Mouse (Mus musculus): Measurements from ENCODE around the gene Gm7579. TPM values are rescaled to one million over a fixed set of nuclear protein-coding genes. Genes with fewer than 3 reads are reported as not detected.
"Not testable (repeated sequence)": the region's sequence is repeated elsewhere in the genome, so short reads cannot be mapped to it uniquely, and the experiment has no call there.

Gene Gm7579
- not detected in 2 replicates for polyA plus RNA-seq (2014; fragmentation: Nextera tagmentation; extraction: Ambion mirVana)

- WGBS, result 79% methylated on average over 1 of the region's 1 CpGs
- H3K4me3 ChIP-seq (ENCODE audit: low read depth, low read length), result no peak within 1 kb of the TSS
Measured at GRCm38 (mm10) chr7:142211559-142211958, at the start of gene Gm7579. TSS of gene Gm7579 (plus strand) at chr7:142211859.

DNA sequence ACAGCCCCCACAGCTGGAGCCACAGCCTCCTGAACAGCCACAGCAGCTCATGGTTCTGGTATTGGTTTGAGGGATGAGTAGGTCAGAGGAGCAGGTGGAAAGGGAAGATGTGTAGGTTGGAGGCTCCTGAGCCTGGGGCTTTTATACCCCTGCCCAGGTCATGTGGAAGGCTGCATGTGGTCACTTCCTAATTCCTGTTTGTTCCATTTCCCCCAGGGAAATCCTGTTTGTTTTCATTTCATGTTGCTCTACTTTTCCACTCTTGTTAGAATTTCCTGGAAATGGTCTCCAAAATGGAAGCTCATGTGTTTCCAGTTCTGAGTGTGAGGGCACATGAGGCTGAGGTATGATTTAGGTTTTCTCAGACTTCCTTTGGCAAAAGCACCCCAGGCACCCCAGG, 46.0 kb upstream of the Gm7579 start, which contains the start of gene Gm4553:
Gene Gm4553, minus strand, starts transcription at position 101 of the 400 bp plus-strand sequence.
- not testable (repeated sequence) for H3K4me2 ChIP-seq (ENCODE audit: low read depth, severe bottlenecking); H3K27me3 ChIP-seq (ENCODE audit: control insufficient read depth, insufficient read depth, low read length); H3K9me3 ChIP-seq (ENCODE audit: control insufficient read depth, low read length); H3K9ac ChIP-seq (ENCODE audit: low read length); H3K4me3 ChIP-seq (ENCODE audit: low read depth, low read length); DNase-seq (ENCODE audit: low spot score); ATAC-seq (ENCODE audit: insufficient number of reproducible peaks, low FRiP score, low TSS enrichment, low read depth); H3K4me1 ChIP-seq (ENCODE audit: control insufficient read depth, insufficient read depth, low read length); H3K27ac ChIP-seq (replicated peaks; ENCODE audit: low read depth, low read length); H3K36me3 ChIP-seq (ENCODE audit: control insufficient read depth, insufficient read depth, low read length)

More at GRCm38 (mm10) chr7:142211559-142211958, at the start of gene Gm7579:
- Histone ChIP-seq H3K36me3 (ENCODE audit: control insufficient read depth, insufficient read depth, low read length) (no peaks in the 10 kb centered on the region), H3K27ac (replicated peaks; ENCODE audit: low read depth, low read length) (no peak within 1 kb of the TSS), H3K4me2 (ENCODE audit: low read depth, severe bottlenecking) (no peak within 1 kb of the TSS), H3K9me3 (ENCODE audit: control insufficient read depth, low read length) (no peaks in the 10 kb centered on the region), H3K27me3 (ENCODE audit: control insufficient read depth, insufficient read depth, low read length) (no peaks in the 10 kb centered on the region), H3K9ac (ENCODE audit: low read length) (no peak within 1 kb of the TSS), H3K4me1 (ENCODE audit: control insufficient read depth, insufficient read depth, low read length) (no peaks in the 10 kb centered on the region)
- no peak for ATAC-seq (ENCODE audit: insufficient number of reproducible peaks, low FRiP score, low TSS enrichment, low read depth)
- no peak for DNase-seq (ENCODE audit: low spot score)

GRCm38 (mm10) chr7:142169836-142170235, 41.8 kb upstream of the Gm7579 start:
- Histone ChIP-seq H3K27ac (replicated peaks; ENCODE audit: low read depth, low read length) (no peak overlapping the region), H3K9ac (ENCODE audit: low read length) (no peak overlapping the region), H3K4me3 (ENCODE audit: low read depth, low read length) (no peak overlapping the region), H3K9me3 (ENCODE audit: control insufficient read depth, low read length) (no peaks in the 10 kb centered on the region), H3K4me2 (ENCODE audit: low read depth, severe bottlenecking) (no peak overlapping the region), H3K36me3 (ENCODE audit: control insufficient read depth, insufficient read depth, low read length) (no peaks in the 10 kb centered on the region), H3K27me3 (ENCODE audit: control insufficient read depth, insufficient read depth, low read length) (no peaks in the 10 kb centered on the region), H3K4me1 (ENCODE audit: control insufficient read depth, insufficient read depth, low read length) (no peaks in the 10 kb centered on the region)
- DNase-seq (ENCODE audit: low spot score), result no peak
- ATAC-seq (ENCODE audit: insufficient number of reproducible peaks, low FRiP score, low TSS enrichment, low read depth), result no peak
- WGBS, result 44% methylated on average over 3 of the region's 3 CpGs

- H3K9me3 ChIP-seq (ENCODE audit: control insufficient read depth, low read length); H3K36me3 ChIP-seq (ENCODE audit: control insufficient read depth, insufficient read depth, low read length); DNase-seq (ENCODE audit: low spot score); H3K27me3 ChIP-seq (ENCODE audit: control insufficient read depth, insufficient read depth, low read length); H3K27ac ChIP-seq (replicated peaks; ENCODE audit: low read depth, low read length); H3K4me3 ChIP-seq (ENCODE audit: low read depth, low read length); H3K4me2 ChIP-seq (ENCODE audit: low read depth, severe bottlenecking); ATAC-seq (ENCODE audit: insufficient number of reproducible peaks, low FRiP score, low TSS enrichment, low read depth); H3K9ac ChIP-seq (ENCODE audit: low read length); H3K4me1 ChIP-seq (ENCODE audit: control insufficient read depth, insufficient read depth, low read length): not testable (repeated sequence)
Measured at GRCm38 (mm10) chr7:142175905-142176304, 35.8 kb upstream of the Gm7579 start, which contains the start of gene Krtap5-2. TSS of gene Krtap5-2 (minus strand) at chr7:142176005.

GRCm38 (mm10) chr7:142178685-142179084, 33.0 kb upstream of the Gm7579 start:
- Histone ChIP-seq H3K9me3 (ENCODE audit: control insufficient read depth, low read length) (no peaks in the 10 kb centered on the region), H3K4me3 (ENCODE audit: low read depth, low read length) (no peak overlapping the region), H3K27ac (replicated peaks; ENCODE audit: low read depth, low read length) (no peak overlapping the region), H3K4me1 (ENCODE audit: control insufficient read depth, insufficient read depth, low read length) (no peaks in the 10 kb centered on the region), H3K36me3 (ENCODE audit: control insufficient read depth, insufficient read depth, low read length) (no peaks in the 10 kb centered on the region), H3K27me3 (ENCODE audit: control insufficient read depth, insufficient read depth, low read length) (no peaks in the 10 kb centered on the region), H3K4me2 (ENCODE audit: low read depth, severe bottlenecking) (no peak overlapping the region), H3K9ac (ENCODE audit: low read length) (no peak overlapping the region)
- ATAC-seq (ENCODE audit: insufficient number of reproducible peaks, low FRiP score, low TSS enrichment, low read depth), result no peak
- no peak for DNase-seq (ENCODE audit: low spot score)
- 90% methylated on average over 1 of the region's 1 CpGs for WGBS

DNA sequence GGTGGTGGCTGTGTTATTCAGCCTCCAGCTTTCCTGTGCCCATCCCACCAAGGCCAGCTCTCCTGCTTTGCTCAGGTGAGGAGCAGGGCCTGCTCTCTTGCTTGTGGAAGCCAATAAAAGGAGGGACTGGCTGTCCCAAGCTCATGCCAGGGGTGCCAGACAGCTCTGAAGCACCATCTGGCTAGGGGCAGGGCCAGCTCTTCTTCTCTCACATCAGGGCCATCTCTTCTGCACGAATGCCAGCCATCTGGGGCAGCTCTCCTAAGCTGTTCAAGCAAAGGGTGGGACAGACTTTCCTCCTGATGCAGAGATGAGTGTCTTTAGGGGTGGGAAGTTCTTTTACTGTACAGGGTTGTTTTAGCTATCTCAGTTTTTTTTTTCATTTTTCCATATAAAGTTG, 30.6 kb upstream of the Gm7579 start:
- Histone ChIP-seq H3K4me2 (ENCODE audit: low read depth, severe bottlenecking) (no peak overlapping the region), H3K4me1 (ENCODE audit: control insufficient read depth, insufficient read depth, low read length) (no peaks in the 10 kb centered on the region), H3K9ac (ENCODE audit: low read length) (no peak overlapping the region), H3K27me3 (ENCODE audit: control insufficient read depth, insufficient read depth, low read length) (no peaks in the 10 kb centered on the region), H3K36me3 (ENCODE audit: control insufficient read depth, insufficient read depth, low read length) (no peaks in the 10 kb centered on the region), H3K4me3 (ENCODE audit: low read depth, low read length) (no peak overlapping the region), H3K9me3 (ENCODE audit: control insufficient read depth, low read length) (no peaks in the 10 kb centered on the region), H3K27ac (replicated peaks; ENCODE audit: low read depth, low read length) (no peak overlapping the region)
- ATAC-seq (ENCODE audit: insufficient number of reproducible peaks, low FRiP score, low TSS enrichment, low read depth) (no peak), DNase-seq (ENCODE audit: low spot score) (no peak)
- 50% methylated on average over 1 of the region's 1 CpGs for WGBS

DNA sequence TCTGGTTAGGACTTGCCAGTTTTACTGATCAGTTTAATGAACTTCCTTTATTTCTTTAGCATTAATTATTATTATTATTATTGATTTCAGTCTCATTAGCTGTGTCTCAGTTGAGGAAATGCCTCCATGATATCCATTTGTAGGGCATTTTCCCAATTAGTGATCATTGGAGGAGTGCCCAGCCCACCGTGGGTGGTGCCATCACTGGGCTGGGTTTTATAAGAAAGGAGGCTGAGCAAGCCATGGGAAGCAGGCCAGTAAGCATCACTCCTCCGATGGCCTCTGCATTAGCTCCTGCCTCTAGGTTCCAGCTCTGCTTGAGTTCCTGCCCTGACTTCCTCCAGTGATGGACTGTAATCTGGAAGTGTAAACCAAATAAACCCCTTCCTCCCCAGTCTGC, 23.5 kb upstream of the Gm7579 start:
- ATAC-seq (ENCODE audit: insufficient number of reproducible peaks, low FRiP score, low TSS enrichment, low read depth) (no peak), DNase-seq (ENCODE audit: low spot score) (peak; percentile 10)
- Histone ChIP-seq H3K4me2 (ENCODE audit: low read depth, severe bottlenecking) (no peak overlapping the region), H3K36me3 (ENCODE audit: control insufficient read depth, insufficient read depth, low read length) (no peaks in the 10 kb centered on the region), H3K27ac (replicated peaks; ENCODE audit: low read depth, low read length) (no peak overlapping the region), H3K4me1 (ENCODE audit: control insufficient read depth, insufficient read depth, low read length) (no peaks in the 10 kb centered on the region), H3K9me3 (ENCODE audit: control insufficient read depth, low read length) (no peaks in the 10 kb centered on the region), H3K9ac (ENCODE audit: low read length) (no peak overlapping the region), H3K4me3 (ENCODE audit: low read depth, low read length) (no peak overlapping the region), H3K27me3 (ENCODE audit: control insufficient read depth, insufficient read depth, low read length) (no peaks in the 10 kb centered on the region)
- 79% methylated on average over 2 of the region's 2 CpGs for WGBS

GRCm38 (mm10) chr7:142190289-142190688, 21.4 kb upstream of the Gm7579 start, which contains the start of gene Gm10153:
TSS of gene Gm10153 (minus strand) at chr7:142190389.
- H3K36me3 ChIP-seq (ENCODE audit: control insufficient read depth, insufficient read depth, low read length), result no peaks in the 10 kb centered on the region
- H3K4me3 ChIP-seq (ENCODE audit: low read depth, low read length), result no peak within 1 kb of the TSS
- WGBS, result 56% methylated on average over 2 of the region's 2 CpGs
- no peak within 1 kb of the TSS for H3K27ac ChIP-seq (replicated peaks; ENCODE audit: low read depth, low read length)
- no peaks in the 10 kb centered on the region for H3K9me3 ChIP-seq (ENCODE audit: control insufficient read depth, low read length)
- H3K9ac ChIP-seq (ENCODE audit: low read length), result no peak within 1 kb of the TSS
- no peak within 1 kb of the TSS for H3K4me2 ChIP-seq (ENCODE audit: low read depth, severe bottlenecking)
- DNase-seq (ENCODE audit: low spot score) (peak; percentile 14), ATAC-seq (ENCODE audit: insufficient number of reproducible peaks, low FRiP score, low TSS enrichment, low read depth) (no peak)
- H3K27me3 ChIP-seq (ENCODE audit: control insufficient read depth, insufficient read depth, low read length), result no peaks in the 10 kb centered on the region
- H3K4me1 ChIP-seq (ENCODE audit: control insufficient read depth, insufficient read depth, low read length), result no peaks in the 10 kb centered on the region

GRCm38 (mm10) chr7:142198748-142199147, 12.9 kb upstream of the Gm7579 start:
- Histone ChIP-seq H3K9me3 (ENCODE audit: control insufficient read depth, low read length) (no peaks in the 10 kb centered on the region), H3K27ac (replicated peaks; ENCODE audit: low read depth, low read length) (no peak overlapping the region), H3K36me3 (ENCODE audit: control insufficient read depth, insufficient read depth, low read length) (no peaks in the 10 kb centered on the region), H3K4me3 (ENCODE audit: low read depth, low read length) (no peak overlapping the region), H3K27me3 (ENCODE audit: control insufficient read depth, insufficient read depth, low read length) (no peaks in the 10 kb centered on the region), H3K4me1 (ENCODE audit: control insufficient read depth, insufficient read depth, low read length) (no peaks in the 10 kb centered on the region), H3K4me2 (ENCODE audit: low read depth, severe bottlenecking) (no peak overlapping the region), H3K9ac (ENCODE audit: low read length) (no peak overlapping the region)
- no peak for ATAC-seq (ENCODE audit: insufficient number of reproducible peaks, low FRiP score, low TSS enrichment, low read depth)
- DNase-seq (ENCODE audit: low spot score), result no peak
- 80% methylated on average over 2 of the region's 2 CpGs for WGBS

Measured in limb, embryonic 11.5 days (tissue).